Mouse (Mus musculus): ENCODE measurements around the gene Adam22. TPM values are rescaled to one million over a fixed set of nuclear protein-coding genes. Genes with fewer than 3 reads are reported as not detected.

The Adam22 gene
- polyA plus RNA-seq, 1 experiment from 2014 or later, result 47.2 TPM

DNA sequence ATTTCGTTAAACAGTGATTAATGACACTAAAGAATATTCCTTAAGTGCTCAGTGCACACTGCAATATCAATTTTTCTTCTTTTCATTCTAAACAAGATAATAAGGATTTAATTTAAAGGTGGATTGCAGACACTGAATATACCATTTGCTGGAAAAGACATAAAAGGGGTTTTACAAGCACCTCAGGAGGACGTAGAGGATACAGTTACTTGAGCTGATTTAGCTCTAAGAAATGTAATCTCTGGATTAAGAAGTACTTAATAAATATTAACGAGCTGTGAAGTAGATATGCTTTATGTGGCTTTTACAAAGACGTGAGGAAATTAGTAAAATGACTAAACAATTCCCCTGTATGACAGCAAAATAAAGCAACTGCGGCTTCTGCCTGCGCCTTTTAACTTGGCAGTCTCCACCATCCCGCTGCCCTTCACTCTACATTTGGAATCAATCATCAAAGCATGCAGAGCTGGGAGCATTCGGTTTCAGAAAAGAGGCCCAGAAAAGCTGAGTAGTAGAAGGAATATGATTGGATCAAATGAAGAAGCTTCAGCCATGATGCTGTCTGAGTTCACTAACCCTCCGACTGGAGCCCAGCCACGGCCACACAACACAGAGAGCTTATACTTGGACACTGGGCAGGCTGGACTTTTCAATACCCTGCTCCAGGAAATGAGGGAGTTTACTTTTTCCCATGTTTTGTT is 70.1 kb downstream of the Adam22 start:
- 0 out of 2 replicates have a peak overlapping the region, but pooled peaks have one; percentile 4 for H3K9ac ChIP-seq
- peak overlapping the region; percentile 45; the same call in 1 of the 2 replicates for H3K27ac ChIP-seq
- no peaks in the 10 kb centered on the region for H3K36me3 ChIP-seq (replicated peaks)
- peak; percentile 80 for ATAC-seq (replicated peaks)
- peaks cover 8% of the 10 kb centered on the region; the same call in 1 of the 2 replicates for H3K4me1 ChIP-seq
- no peaks in the 10 kb centered on the region for H3K9me3 ChIP-seq
- H3K27me3 ChIP-seq (replicated peaks), result no peaks in the 10 kb centered on the region
- H3K4me3 ChIP-seq, result no peak overlapping the region
- H3K4me2 ChIP-seq, result no peak overlapping the region
- WGBS, result 44% methylated on average over 10 of the region's 10 CpGs

GRCm38 (mm10) chr5:8293287-8293686 is 74.7 kb downstream of the Adam22 start:
- no peaks in the 10 kb centered on the region for H3K36me3 ChIP-seq (replicated peaks)
- WGBS, result 4% methylated on average over 1 of the region's 1 CpGs
- no peak overlapping the region for H3K9ac ChIP-seq
- no peaks in the 10 kb centered on the region for H3K9me3 ChIP-seq
- H3K4me1 ChIP-seq, result peaks cover 18% of the 10 kb centered on the region
- H3K27ac ChIP-seq, result no peak overlapping the region
- no peak overlapping the region for H3K4me2 ChIP-seq
- H3K4me3 ChIP-seq, result no peak overlapping the region
- ATAC-seq (replicated peaks), result 0 out of 2 replicates have a peak, but pooled peaks have one; percentile 8
- no peaks in the 10 kb centered on the region for H3K27me3 ChIP-seq (replicated peaks)

GRCm38 (mm10) chr5:8291496-8291895 is 76.5 kb downstream of the Adam22 start:
- 85% methylated on average over 1 of the region's 1 CpGs for WGBS
- no peak for ATAC-seq (replicated peaks)
- no peak overlapping the region for H3K4me3 ChIP-seq

DNA sequence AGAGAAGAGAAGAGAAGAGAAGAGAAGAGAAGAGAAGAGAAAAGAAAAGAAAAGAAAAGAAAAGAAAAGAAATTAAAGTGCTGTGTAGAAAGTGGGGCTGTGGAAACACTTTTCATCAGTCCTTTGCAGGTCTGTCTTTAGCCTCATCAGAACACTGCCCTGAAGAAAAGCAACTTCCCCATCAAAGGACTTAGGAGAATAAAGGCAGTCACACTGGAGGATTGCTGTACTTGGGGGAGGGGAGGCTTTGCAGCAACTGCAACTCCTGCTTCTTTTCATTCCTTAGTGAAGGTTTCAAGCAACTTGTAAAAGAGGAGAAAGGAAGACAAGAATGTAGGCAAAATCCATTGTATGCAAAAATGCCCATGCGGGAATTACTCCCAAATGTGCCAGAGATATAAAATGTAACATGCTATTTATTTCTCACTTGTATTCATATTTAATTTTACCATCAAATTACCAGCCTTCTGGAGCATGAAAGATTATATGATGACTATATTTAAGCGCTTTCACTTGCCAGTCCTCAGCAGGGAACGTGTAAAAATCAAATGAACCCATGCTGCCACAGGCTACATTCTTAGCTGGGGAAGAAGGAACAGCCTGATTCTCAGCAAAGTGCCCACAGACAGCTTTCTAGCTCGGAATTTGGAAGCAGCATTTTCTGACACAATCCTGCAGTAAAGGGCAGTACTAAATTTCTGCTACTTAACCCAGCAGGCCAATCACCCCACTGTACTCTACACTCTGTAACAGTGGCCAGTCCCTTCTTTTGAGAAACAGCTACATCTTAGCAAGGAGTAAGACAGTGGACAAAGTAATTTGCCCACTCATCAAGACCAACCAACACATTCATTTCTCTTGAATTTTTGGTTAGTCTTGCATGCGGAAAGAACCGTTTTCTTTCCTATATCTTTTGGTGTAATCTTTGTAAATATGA is 78.0 kb downstream of the Adam22 start:
- H3K27me3 ChIP-seq (replicated peaks), result no peaks in the 10 kb centered on the region
- peak overlapping the region; percentile 62 for H3K27ac ChIP-seq
- peaks cover 12% of the 10 kb centered on the region for H3K4me1 ChIP-seq
- no peaks in the 10 kb centered on the region for H3K36me3 ChIP-seq (replicated peaks)
- no peaks in the 10 kb centered on the region for H3K9me3 ChIP-seq
- H3K4me3 ChIP-seq, result no peak overlapping the region
- no peak overlapping the region for H3K4me2 ChIP-seq
- WGBS, result 41% methylated on average over 6 of the region's 6 CpGs
- peak; percentile 86 for ATAC-seq (replicated peaks)
- H3K9ac ChIP-seq, result no peak overlapping the region

More at GRCm38 (mm10) chr5:8291496-8291895, 76.5 kb downstream of the Adam22 start:
- H3K36me3 ChIP-seq (replicated peaks), result no peaks in the 10 kb centered on the region
- no peak overlapping the region for H3K27ac ChIP-seq
- H3K27me3 ChIP-seq (replicated peaks), result no peaks in the 10 kb centered on the region
- no peak overlapping the region for H3K9ac ChIP-seq
- no peaks in the 10 kb centered on the region for H3K9me3 ChIP-seq
- no peak overlapping the region for H3K4me2 ChIP-seq
- peaks cover 12% of the 10 kb centered on the region for H3K4me1 ChIP-seq

- no peak overlapping the region for H3K9ac ChIP-seq
These were observed 83.8 kb downstream of the Adam22 start for GRCm38 (mm10) chr5:8284123-8284522.

DNA sequence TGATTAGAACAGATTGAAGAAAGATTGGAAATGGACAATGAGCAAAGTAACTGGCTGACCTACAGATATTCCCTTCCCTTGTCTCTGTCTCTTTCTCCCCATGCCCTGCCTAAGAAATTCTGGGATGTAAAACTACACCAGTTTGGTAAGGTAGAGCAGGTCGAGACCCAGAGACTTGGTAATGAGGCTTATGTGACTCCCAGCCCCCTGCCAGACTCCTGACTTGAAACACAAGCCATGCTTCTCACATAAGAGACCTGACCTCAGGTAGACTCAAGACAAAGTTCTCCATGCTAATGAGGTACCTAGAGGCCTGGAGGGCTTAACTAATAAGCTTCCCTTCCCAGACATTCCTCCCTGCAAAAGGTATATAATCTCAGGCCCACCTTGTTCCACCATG is 91.8 kb downstream of the Adam22 start:
- 85% methylated on average over 1 of the region's 1 CpGs for WGBS
- Histone ChIP-seq H3K4me2 (no peak overlapping the region), H3K36me3 (replicated peaks) (no peaks in the 10 kb centered on the region), H3K4me3 (no peak overlapping the region), H3K27me3 (replicated peaks) (no peaks in the 10 kb centered on the region), H3K9me3 (no peaks in the 10 kb centered on the region), H3K4me1 (no peaks in the 10 kb centered on the region), H3K9ac (no peak overlapping the region), H3K27ac (no peak overlapping the region)
- no peak for ATAC-seq (replicated peaks)

More at GRCm38 (mm10) chr5:8284123-8284522, 83.8 kb downstream of the Adam22 start:
- no peak overlapping the region for H3K4me2 ChIP-seq
- ATAC-seq (replicated peaks), result 0 out of 2 replicates have a peak, but pooled peaks have one; percentile 9
- H3K4me1 ChIP-seq, result no peaks in the 10 kb centered on the region
- WGBS, result 81% methylated on average over 5 of the region's 5 CpGs
- no peaks in the 10 kb centered on the region for H3K36me3 ChIP-seq (replicated peaks)
- no peaks in the 10 kb centered on the region for H3K27me3 ChIP-seq (replicated peaks)
- no peaks in the 10 kb centered on the region for H3K9me3 ChIP-seq
- no peak overlapping the region for H3K4me3 ChIP-seq
- H3K27ac ChIP-seq, result no peak overlapping the region

DNA sequence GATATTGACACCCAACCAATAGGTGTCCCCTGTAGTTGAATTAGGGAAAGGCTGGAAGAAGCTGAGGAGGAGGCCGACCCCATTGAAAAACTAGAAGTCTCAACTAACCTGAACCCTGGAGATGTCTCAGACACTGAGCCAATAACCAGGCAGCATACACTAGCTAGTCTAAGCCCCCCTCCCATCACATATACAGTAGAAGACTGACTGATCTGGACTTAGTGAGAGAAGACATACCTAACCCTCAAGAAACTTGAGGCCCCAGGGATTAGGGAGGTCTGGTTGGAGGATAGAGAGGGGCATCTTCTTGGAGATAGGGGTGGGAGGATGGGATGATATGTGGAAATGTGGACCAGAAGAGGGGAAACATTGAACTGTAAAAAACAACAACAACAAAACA is 110.6 kb downstream of the Adam22 start:
- no peak overlapping the region for H3K9ac ChIP-seq
- no peak overlapping the region for H3K4me2 ChIP-seq
- H3K4me1 ChIP-seq, result no peaks in the 10 kb centered on the region
- WGBS, result 83% methylated on average over 1 of the region's 1 CpGs
- no peaks in the 10 kb centered on the region for H3K9me3 ChIP-seq
- H3K27me3 ChIP-seq (replicated peaks), result no peaks in the 10 kb centered on the region
- no peak for ATAC-seq (replicated peaks)
- no peaks in the 10 kb centered on the region for H3K36me3 ChIP-seq (replicated peaks)
- H3K4me3 ChIP-seq, result no peak overlapping the region
- no peak overlapping the region for H3K27ac ChIP-seq

- no peak for ATAC-seq (replicated peaks)
- 96% methylated on average over 4 of the region's 4 CpGs for WGBS
- Histone ChIP-seq H3K27me3 (replicated peaks) (no peaks in the 10 kb centered on the region), H3K9me3 (no peaks in the 10 kb centered on the region), H3K4me1 (no peaks in the 10 kb centered on the region), H3K27ac (no peak overlapping the region), H3K36me3 (replicated peaks) (no peaks in the 10 kb centered on the region), H3K4me2 (no peak overlapping the region), H3K9ac (no peak overlapping the region), H3K4me3 (no peak overlapping the region)
These were observed 111.5 kb downstream of the Adam22 start for GRCm38 (mm10) chr5:8256487-8256886.

DNA sequence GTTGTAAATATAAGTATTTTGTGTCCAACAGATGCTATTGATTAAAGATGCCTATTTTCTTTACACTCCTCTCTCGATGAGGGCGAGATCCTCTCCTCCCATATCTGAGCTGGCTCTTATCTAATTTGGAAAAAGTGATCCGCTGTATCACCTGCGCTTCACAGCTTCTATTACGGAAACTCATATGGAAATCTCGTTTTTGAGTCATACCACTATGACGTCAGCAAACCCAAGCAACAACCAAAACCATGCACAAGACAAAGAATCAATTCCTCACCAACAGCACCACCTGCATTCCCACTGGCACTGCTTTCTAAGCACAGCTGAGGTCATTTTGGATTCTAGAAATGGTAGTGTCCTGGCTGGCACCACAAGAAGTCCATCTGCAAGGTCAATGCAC is 123.3 kb downstream of the Adam22 start:
- Histone ChIP-seq H3K27me3 (replicated peaks) (no peaks in the 10 kb centered on the region), H3K4me1 (no peaks in the 10 kb centered on the region), H3K4me2 (no peak overlapping the region), H3K9me3 (no peaks in the 10 kb centered on the region), H3K9ac (no peak overlapping the region), H3K36me3 (replicated peaks) (no peaks in the 10 kb centered on the region), H3K4me3 (no peak overlapping the region), H3K27ac (no peak overlapping the region)
- WGBS, result 95% methylated on average over 7 of the region's 7 CpGs
- no peak for ATAC-seq (replicated peaks)

DNA sequence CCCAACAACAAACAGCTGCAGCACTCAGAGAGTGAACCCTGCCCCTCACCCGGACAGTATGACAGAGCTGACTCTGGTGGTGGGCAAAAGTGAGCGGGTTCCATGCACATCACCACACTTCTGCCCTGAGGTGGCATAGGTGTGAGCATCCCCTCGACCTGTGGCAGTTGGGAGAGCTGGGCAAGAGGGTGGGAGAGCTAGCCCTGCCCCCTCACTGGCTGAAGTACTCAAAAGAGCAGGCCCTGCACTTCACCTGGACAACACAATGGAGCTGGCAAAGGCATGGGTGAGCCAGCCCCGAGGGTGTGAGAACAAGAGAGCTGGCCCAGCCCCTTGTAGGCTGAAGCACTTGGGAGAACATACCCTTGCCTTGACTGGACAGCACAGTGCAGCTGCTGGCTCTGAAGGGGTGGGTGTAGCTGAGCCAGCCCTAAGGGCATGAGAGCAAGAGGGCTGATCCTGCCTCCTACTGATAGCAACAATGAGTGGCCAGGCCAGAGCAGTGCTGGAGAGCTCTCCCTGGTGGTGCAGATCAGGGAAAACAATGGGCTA is 124.8 kb downstream of the Adam22 start:
- Histone ChIP-seq H3K9ac (no peak overlapping the region), H3K9me3 (no peaks in the 10 kb centered on the region), H3K4me1 (no peaks in the 10 kb centered on the region), H3K36me3 (replicated peaks) (no peaks in the 10 kb centered on the region), H3K4me2 (no peak overlapping the region), H3K27me3 (replicated peaks) (no peaks in the 10 kb centered on the region), H3K27ac (no peak overlapping the region), H3K4me3 (no peak overlapping the region)
- 52% methylated on average over 4 of the region's 4 CpGs for WGBS
- peak; percentile 63 for ATAC-seq (replicated peaks)

- Histone ChIP-seq H3K27ac (no peak overlapping the region), H3K4me3 (no peak overlapping the region), H3K9ac (no peak overlapping the region), H3K36me3 (replicated peaks) (no peaks in the 10 kb centered on the region), H3K9me3 (no peaks in the 10 kb centered on the region), H3K4me1 (no peaks in the 10 kb centered on the region), H3K4me2 (no peak overlapping the region), H3K27me3 (replicated peaks) (no peaks in the 10 kb centered on the region)
- ATAC-seq (replicated peaks), result no peak
- 76% methylated on average over 1 of the region's 1 CpGs for WGBS
These were observed 125.3 kb downstream of the Adam22 start for GRCm38 (mm10) chr5:8242660-8243059.

DNA sequence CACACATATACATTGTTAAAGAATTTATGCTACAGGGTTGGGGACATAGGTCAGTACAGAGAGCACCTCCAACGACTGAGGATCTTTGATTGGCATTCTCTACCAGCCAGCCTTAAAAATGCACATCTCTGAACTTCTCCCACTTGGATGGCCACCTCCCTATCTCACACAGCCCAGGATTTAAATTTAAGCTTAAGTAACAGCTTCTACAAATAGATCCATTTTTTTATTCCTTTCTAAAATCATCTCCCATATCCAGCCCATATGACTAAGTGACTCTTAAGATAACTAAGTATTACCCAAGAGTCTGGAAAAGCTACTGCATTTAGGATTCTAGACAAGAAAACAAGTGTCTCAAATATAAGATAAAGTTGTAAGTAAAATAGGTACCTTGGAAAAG is 140.9 kb downstream of the Adam22 start:
- Histone ChIP-seq H3K27ac (no peak overlapping the region), H3K4me2 (no peak overlapping the region), H3K27me3 (replicated peaks) (no peaks in the 10 kb centered on the region), H3K9me3 (no peaks in the 10 kb centered on the region), H3K9ac (no peak overlapping the region), H3K36me3 (replicated peaks) (no peaks in the 10 kb centered on the region), H3K4me1 (no peaks in the 10 kb centered on the region), H3K4me3 (no peak overlapping the region)
- no peak for ATAC-seq (replicated peaks)
- WGBS, result 77% methylated on average over 1 of the region's 1 CpGs

Measured in midbrain, embryonic 15.5 days (tissue).